Mouse (Mus musculus): ENCODE measurements around the gene Tnnc1. TPM values are rescaled to one million over a fixed set of nuclear protein-coding genes. Genes with fewer than 3 reads are reported as not detected.

Tnnc1 gene
- polyA plus RNA-seq, 1 experiment from 2014 or later: 77.2 TPM

DNA sequence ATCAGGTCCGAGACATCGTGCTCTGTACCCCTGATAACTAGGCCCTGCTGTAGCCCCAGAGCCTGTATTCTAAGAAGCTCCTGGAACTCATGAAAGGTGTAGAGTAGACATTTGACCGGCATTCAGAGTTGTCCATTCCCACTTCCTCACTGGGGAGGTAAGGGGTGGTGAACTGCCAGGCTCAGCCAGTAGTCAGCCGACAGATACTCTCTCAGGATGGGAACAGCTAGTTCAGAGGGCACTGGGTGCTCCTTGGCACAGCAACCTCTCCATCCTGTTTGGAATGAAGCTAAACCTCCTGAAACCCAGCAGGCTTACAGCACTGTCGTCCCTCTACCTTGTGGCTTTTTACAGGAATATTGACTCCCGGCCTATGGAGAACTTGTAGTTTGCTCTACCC is 3.7 kb downstream of the Tnnc1 start:
- no peak for TF ChIP-seq CTCF (IDR thresholded peaks at IDR 0.05)
- TF ChIP-seq EP300 (IDR thresholded peaks at IDR 0.05): no peak
- ATAC-seq (no peak), DNase-seq (ENCODE audit: low spot score) (no peak)
- no peak overlapping the region; the same call in 1 of the 2 replicates for H3K27ac ChIP-seq (ENCODE audit: low read length)
- WGBS: 84% methylated on average over 6 of the region's 6 CpGs
- H3K4me1 ChIP-seq (ENCODE audit: insufficient read depth, low read depth, low read length): peaks cover 3% of the 10 kb centered on the region; the same call in 1 of the 2 replicates
- no peak overlapping the region for H3K4me3 ChIP-seq (ENCODE audit: low read depth, low read length)
- no peaks in the 10 kb centered on the region for H3K9me3 ChIP-seq (ENCODE audit: low read length)
- H3K9ac ChIP-seq (replicated peaks; ENCODE audit: low read depth): no peak overlapping the region
- no peaks in the 10 kb centered on the region for H3K36me3 ChIP-seq (ENCODE audit: insufficient read depth, low read length)
- H3K27me3 ChIP-seq (replicated peaks; ENCODE audit: insufficient read depth, low read length): no peaks in the 10 kb centered on the region
- no peak overlapping the region for H3K4me2 ChIP-seq (replicated peaks; ENCODE audit: low read depth, low read length)

GRCm38 (mm10) chr14:31212499-31212898 is 4.4 kb downstream of the Tnnc1 start:
- no peaks in the 10 kb centered on the region for H3K27me3 ChIP-seq (replicated peaks; ENCODE audit: insufficient read depth, low read length)
- no peaks in the 10 kb centered on the region; the same call in 1 of the 2 replicates for H3K4me1 ChIP-seq (ENCODE audit: insufficient read depth, low read depth, low read length)
- ATAC-seq (peak; percentile 63), DNase-seq (ENCODE audit: low spot score) (no peak)
- no peaks in the 10 kb centered on the region for H3K36me3 ChIP-seq (ENCODE audit: insufficient read depth, low read length)
- no peak overlapping the region for H3K4me3 ChIP-seq (ENCODE audit: low read depth, low read length)
- no peak overlapping the region for H3K4me2 ChIP-seq (replicated peaks; ENCODE audit: low read depth, low read length)
- no peak overlapping the region for H3K9ac ChIP-seq (replicated peaks; ENCODE audit: low read depth)
- 63% methylated on average over 3 of the region's 3 CpGs for WGBS
- H3K27ac ChIP-seq (ENCODE audit: low read length): no peak overlapping the region; the same call in 1 of the 2 replicates
- H3K9me3 ChIP-seq (ENCODE audit: low read length): no peaks in the 10 kb centered on the region
- TF ChIP-seq EP300 (IDR thresholded peaks at IDR 0.05) (peak; percentile 68), CTCF (IDR thresholded peaks at IDR 0.05) (no peak)

- no peak for TF ChIP-seq EP300 (IDR thresholded peaks at IDR 0.05)
- TF ChIP-seq CTCF (IDR thresholded peaks at IDR 0.05): no peak
- no peak overlapping the region for H3K4me3 ChIP-seq (ENCODE audit: low read depth, low read length)
- no peak overlapping the region for H3K27ac ChIP-seq (ENCODE audit: low read length)
- H3K9me3 ChIP-seq (ENCODE audit: low read length): no peaks in the 10 kb centered on the region
- H3K36me3 ChIP-seq (ENCODE audit: insufficient read depth, low read length): no peaks in the 10 kb centered on the region
- H3K27me3 ChIP-seq (replicated peaks; ENCODE audit: insufficient read depth, low read length): no peaks in the 10 kb centered on the region
- ATAC-seq (no peak), DNase-seq (ENCODE audit: low spot score) (no peak)
- no peak overlapping the region for H3K9ac ChIP-seq (replicated peaks; ENCODE audit: low read depth)
- no peak overlapping the region for H3K4me2 ChIP-seq (replicated peaks; ENCODE audit: low read depth, low read length)
- 53% methylated on average over 8 of the region's 8 CpGs for WGBS
- no peaks in the 10 kb centered on the region; the same call in 1 of the 2 replicates for H3K4me1 ChIP-seq (ENCODE audit: insufficient read depth, low read depth, low read length)
Measured at GRCm38 (mm10) chr14:31213868-31214267, 5.8 kb downstream of the Tnnc1 start.

DNA sequence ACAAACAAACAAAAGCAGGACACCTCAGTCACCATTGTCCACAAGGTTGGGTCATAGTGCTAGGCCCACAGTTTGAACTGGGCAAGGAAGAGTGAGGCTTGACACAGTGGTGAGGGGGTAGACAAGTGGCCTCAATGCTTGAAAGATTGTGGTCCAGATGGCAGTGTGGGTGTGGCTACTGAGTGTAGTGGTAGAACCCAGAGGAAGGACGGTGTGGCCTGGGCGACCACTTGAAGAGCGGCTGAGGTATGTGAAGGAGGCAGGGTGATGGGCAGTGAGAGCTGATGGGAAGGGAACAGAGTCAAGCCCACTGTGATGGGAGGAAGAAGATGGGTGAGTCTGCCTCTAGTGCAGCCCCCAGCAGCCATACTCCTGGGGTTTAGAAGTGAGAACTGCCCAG is 6.6 kb downstream of the Tnnc1 start:
- Histone ChIP-seq H3K4me3 (ENCODE audit: low read depth, low read length) (no peak overlapping the region), H3K9me3 (ENCODE audit: low read length) (no peaks in the 10 kb centered on the region), H3K27ac (ENCODE audit: low read length) (no peak overlapping the region), H3K36me3 (ENCODE audit: insufficient read depth, low read length) (no peaks in the 10 kb centered on the region), H3K4me2 (replicated peaks; ENCODE audit: low read depth, low read length) (no peak overlapping the region), H3K4me1 (ENCODE audit: insufficient read depth, low read depth, low read length) (no peaks in the 10 kb centered on the region; the same call in 1 of the 2 replicates), H3K9ac (replicated peaks; ENCODE audit: low read depth) (no peak overlapping the region), H3K27me3 (replicated peaks; ENCODE audit: insufficient read depth, low read length) (no peaks in the 10 kb centered on the region)
- TF ChIP-seq EP300 (IDR thresholded peaks at IDR 0.05) (no peak), CTCF (IDR thresholded peaks at IDR 0.05) (no peak)
- ATAC-seq: no peak
- 56% methylated on average over 3 of the region's 3 CpGs for WGBS
- no peak for DNase-seq (ENCODE audit: low spot score)

DNA sequence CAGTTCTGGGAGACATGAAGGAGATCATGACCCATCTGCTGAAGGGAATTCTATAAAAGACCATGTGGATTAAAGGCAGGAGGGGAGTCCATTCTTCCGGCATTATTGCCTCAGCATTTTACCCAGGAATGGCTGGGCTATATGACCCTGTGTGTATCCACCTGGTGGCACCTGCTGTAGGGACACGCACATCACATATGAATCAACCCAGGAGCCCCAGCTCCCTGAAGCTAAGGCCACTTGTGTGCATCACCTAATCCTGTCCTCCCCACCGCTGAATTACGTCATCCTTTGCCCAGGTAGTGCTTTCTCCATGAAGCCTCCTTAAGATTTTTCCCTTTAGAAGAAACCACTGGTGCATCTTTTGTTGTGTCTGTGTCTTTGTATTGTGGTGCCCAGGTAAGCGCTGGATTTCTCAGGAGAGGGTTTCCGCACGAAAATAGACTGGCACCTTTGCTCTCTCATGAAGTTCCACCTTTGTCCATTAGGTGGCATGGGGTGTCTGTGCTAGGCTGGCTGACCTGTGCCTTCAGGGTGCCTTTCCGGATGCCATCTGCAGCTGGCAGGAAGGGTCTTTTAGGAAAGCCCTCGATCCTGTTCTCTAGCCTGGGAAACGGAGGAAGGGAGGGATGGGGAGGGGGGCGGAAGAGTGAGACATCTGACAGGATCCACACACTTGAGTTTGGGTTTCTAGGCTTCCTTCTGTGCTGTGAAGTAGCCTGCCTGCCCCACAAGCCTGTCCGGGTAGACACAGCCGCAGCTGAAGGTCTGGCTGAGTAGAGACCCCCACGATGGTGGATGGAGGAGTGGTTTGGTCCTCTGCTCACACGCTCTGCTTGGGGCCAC is 7.3 kb downstream of the Tnnc1 start:
- DNase-seq (ENCODE audit: low spot score): peak; percentile 75
- Histone ChIP-seq H3K4me1 (ENCODE audit: insufficient read depth, low read depth, low read length) (no peaks in the 10 kb centered on the region; the same call in 1 of the 2 replicates), H3K27ac (ENCODE audit: low read length) (peak overlapping the region; percentile 33; the same call in 1 of the 2 replicates), H3K36me3 (ENCODE audit: insufficient read depth, low read length) (no peaks in the 10 kb centered on the region), H3K9ac (replicated peaks; ENCODE audit: low read depth) (no peak overlapping the region), H3K4me3 (ENCODE audit: low read depth, low read length) (no peak overlapping the region), H3K9me3 (ENCODE audit: low read length) (no peaks in the 10 kb centered on the region), H3K4me2 (replicated peaks; ENCODE audit: low read depth, low read length) (no peak overlapping the region), H3K27me3 (replicated peaks; ENCODE audit: insufficient read depth, low read length) (no peaks in the 10 kb centered on the region)
- 26% methylated on average over 15 of the region's 15 CpGs for WGBS
- TF ChIP-seq EP300 (IDR thresholded peaks at IDR 0.05) (no peak), CTCF (IDR thresholded peaks at IDR 0.05) (peak; percentile 97)
- ATAC-seq: peak; percentile 59

DNA sequence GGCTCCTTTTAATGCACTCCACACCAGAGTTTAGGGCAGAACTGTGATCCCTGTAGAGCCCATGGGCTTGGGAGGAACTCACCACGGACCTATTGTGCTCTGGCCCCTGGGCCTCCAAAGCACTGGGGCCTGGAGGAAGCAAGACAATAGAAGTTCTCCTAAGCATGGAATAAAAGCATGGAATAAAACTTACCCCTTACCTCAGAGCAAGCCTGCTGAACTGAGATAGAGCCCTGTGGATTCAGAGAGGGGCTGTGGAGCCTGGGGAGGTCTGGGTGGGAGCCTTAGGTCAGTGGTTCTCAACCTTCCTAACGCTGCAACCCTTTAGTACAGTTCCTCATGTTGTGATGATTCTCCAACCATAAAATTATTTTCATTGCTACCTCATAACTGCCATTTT is 8.7 kb downstream of the Tnnc1 start, which contains the start of gene Nisch:
Gene Nisch, minus strand, starts transcription at position 101 of the 400 bp plus-strand sequence.
- TF ChIP-seq CTCF (IDR thresholded peaks at IDR 0.05) (no peak), EP300 (IDR thresholded peaks at IDR 0.05) (no peak)
- H3K27me3 ChIP-seq (replicated peaks; ENCODE audit: insufficient read depth, low read length): no peaks in the 10 kb centered on the region
- no peaks in the 10 kb centered on the region; the same call in 1 of the 2 replicates for H3K4me1 ChIP-seq (ENCODE audit: insufficient read depth, low read depth, low read length)
- peak within 1 kb of the TSS; percentile 20; the same call in 1 of the 2 replicates for H3K9ac ChIP-seq (replicated peaks; ENCODE audit: low read depth)
- H3K9me3 ChIP-seq (ENCODE audit: low read length): no peaks in the 10 kb centered on the region
- H3K27ac ChIP-seq (ENCODE audit: low read length): peak within 1 kb of the TSS; percentile 33; the same call in 1 of the 2 replicates
- peak within 1 kb of the TSS; percentile 23 for H3K4me2 ChIP-seq (replicated peaks; ENCODE audit: low read depth, low read length)
- peak within 1 kb of the TSS; percentile 12 for H3K4me3 ChIP-seq (ENCODE audit: low read depth, low read length)
- no peaks in the 10 kb centered on the region for H3K36me3 ChIP-seq (ENCODE audit: insufficient read depth, low read length)
- DNase-seq (ENCODE audit: low spot score): no peak
- ATAC-seq: no peak
- 49% methylated on average over 2 of the region's 2 CpGs for WGBS

Data from lung, postnatal 0 days (tissue).